Mouse (Mus musculus): ENCODE measurements around the gene Mpz. TPM values are rescaled to one million over a fixed set of nuclear protein-coding genes. Genes with fewer than 3 reads are reported as not detected.

The Mpz gene
- total RNA-seq, 2 experiments from 2014 or later = 23.9 to 53.3 TPM

- no peak for DNase-seq (ENCODE audit: low spot score in 2 of 2)
These were observed 35.1 kb downstream of the Mpz start for GRCm38 (mm10) chr1:171185655-171186054.

GRCm38 (mm10) chr1:171187851-171188700, 37.6 kb downstream of the Mpz start:
- DNase-seq (ENCODE audit: low spot score in 2 of 2) = no peak

GRCm38 (mm10) chr1:171189046-171189445, 38.5 kb downstream of the Mpz start:
- DNase-seq (ENCODE audit: low spot score in 2 of 2) = no peak

- DNase-seq (ENCODE audit: low spot score in 2 of 2) = no peak
These were observed 39.1 kb downstream of the Mpz start for GRCm38 (mm10) chr1:171189476-171190114.

- DNase-seq (ENCODE audit: low spot score in 2 of 2) = no peak
These were observed 40.3 kb downstream of the Mpz start for GRCm38 (mm10) chr1:171190832-171191231.

GRCm38 (mm10) chr1:171192283-171192682, 41.8 kb downstream of the Mpz start:
- no peak for DNase-seq (ENCODE audit: low spot score in 2 of 2)

GRCm38 (mm10) chr1:171193093-171193840, 42.8 kb downstream of the Mpz start:
- no peak for DNase-seq (ENCODE audit: low spot score in 2 of 2)

- DNase-seq (ENCODE audit: low spot score in 2 of 2) = no peak
These were observed 43.7 kb downstream of the Mpz start for GRCm38 (mm10) chr1:171193911-171194830.

- DNase-seq (ENCODE audit: low spot score in 2 of 2) = no peak
These were observed 44.7 kb downstream of the Mpz start for GRCm38 (mm10) chr1:171195046-171195822.

GRCm38 (mm10) chr1:171195887-171196397, 45.4 kb downstream of the Mpz start, which contains the start of gene Pcp4l1:
Gene Pcp4l1 (minus strand): TSS chr1:171196268.
- no peak for DNase-seq (ENCODE audit: low spot score in 2 of 2)

GRCm38 (mm10) chr1:171199532-171199931, 49.0 kb downstream of the Mpz start:
- DNase-seq (ENCODE audit: low spot score in 2 of 2) = no peak

- DNase-seq (ENCODE audit: low spot score in 2 of 2) = no peak
These were observed 50.3 kb downstream of the Mpz start for GRCm38 (mm10) chr1:171200769-171201168.

GRCm38 (mm10) chr1:171203471-171204248, 53.1 kb downstream of the Mpz start:
- no peak for DNase-seq (ENCODE audit: low spot score in 2 of 2)

- DNase-seq (ENCODE audit: low spot score in 2 of 2) = no peak
These were observed 53.7 kb downstream of the Mpz start for GRCm38 (mm10) chr1:171204249-171204644.

- DNase-seq (ENCODE audit: low spot score in 2 of 2) = no peak
These were observed 55.4 kb downstream of the Mpz start for GRCm38 (mm10) chr1:171205704-171206493.

GRCm38 (mm10) chr1:171209409-171209808, 58.9 kb downstream of the Mpz start:
- no peak for DNase-seq (ENCODE audit: low spot score in 2 of 2)

Measured in adrenal gland, postnatal 4 days (tissue).